Mouse (Mus musculus) embryo, embryonic 10.5 days (tissue): Measurements from ENCODE around the gene AI467606.

Experiments used
- DNase-seq: peaks from one replicate; pipeline ENCODE4 v3.0.0-alpha.2; 2015; ENCODE audit warnings: low spot score

Gene AI467606

GRCm38 (mm10) chr7:127096456-127096855 is 5.3 kb downstream of the AI467606 start:
- no peak for DNase-seq

- DNase-seq, result no peak
Measured at GRCm38 (mm10) chr7:127098521-127098920, 7.4 kb downstream of the AI467606 start.

- DNase-seq, result no peak
Measured at GRCm38 (mm10) chr7:127098950-127099349, 7.8 kb downstream of the AI467606 start.

GRCm38 (mm10) chr7:127099528-127099927 is 8.4 kb downstream of the AI467606 start:
- no peak for DNase-seq

GRCm38 (mm10) chr7:127101451-127102016 is 10.4 kb downstream of the AI467606 start:
- no peak for DNase-seq

GRCm38 (mm10) chr7:127102148-127102547 is 11.0 kb downstream of the AI467606 start:
- no peak for DNase-seq

- DNase-seq, result no peak
Measured at GRCm38 (mm10) chr7:127103960-127104359, 12.8 kb downstream of the AI467606 start.

GRCm38 (mm10) chr7:127104560-127105332 is 13.6 kb downstream of the AI467606 start:
- peak; percentile 97 for DNase-seq

- no peak for DNase-seq
Measured at GRCm38 (mm10) chr7:127105551-127105950, 14.4 kb downstream of the AI467606 start.

GRCm38 (mm10) chr7:127110239-127111007 is 19.3 kb downstream of the AI467606 start:
- DNase-seq, result peak; percentile 90

GRCm38 (mm10) chr7:127111461-127111860 is 20.3 kb downstream of the AI467606 start:
- DNase-seq, result peak; percentile 71

GRCm38 (mm10) chr7:127112251-127112841 is 21.2 kb downstream of the AI467606 start:
- no peak for DNase-seq

GRCm38 (mm10) chr7:127112921-127113597 is 21.9 kb downstream of the AI467606 start:
- no peak for DNase-seq

GRCm38 (mm10) chr7:127113614-127114259 is 22.6 kb downstream of the AI467606 start:
- DNase-seq, result no peak

GRCm38 (mm10) chr7:127114920-127115319 is 23.8 kb downstream of the AI467606 start:
- no peak for DNase-seq

- DNase-seq, result no peak
Measured at GRCm38 (mm10) chr7:127116331-127116935, 25.3 kb downstream of the AI467606 start.

- DNase-seq, result peak; percentile 59
Measured at GRCm38 (mm10) chr7:127117948-127118347, 26.8 kb downstream of the AI467606 start.

- DNase-seq, result peak; percentile 61
Measured at GRCm38 (mm10) chr7:127118671-127119445, 27.7 kb downstream of the AI467606 start.

- peak; percentile 58 for DNase-seq
Measured at GRCm38 (mm10) chr7:127121061-127121910, 30.1 kb downstream of the AI467606 start.
